Mouse (Mus musculus): ENCODE measurements around the gene Zfp874b. TPM values are rescaled to one million over a fixed set of nuclear protein-coding genes. Genes with fewer than 3 reads are reported as not detected.
"Not testable (repeated sequence)": the region's sequence is repeated elsewhere in the genome, so short reads cannot be mapped to it uniquely, and the experiment has no call there.

The Zfp874b gene
- 10 to 100 TPM; 15.1 to 15.7 TPM for total RNA-seq (2021)
- long read RNA-seq, experiment 1, partial matches to known transcripts, result 0 of 6 reads
- long read RNA-seq, experiment 1, other reads (novel, unspliced or antisense), result 6 of 6 reads
- long read RNA-seq, experiment 2, partial matches to known transcripts, result 0 of 4 reads
- long read RNA-seq, experiment 2, other reads (novel, unspliced or antisense), result 4 of 4 reads

GRCm38 (mm10) chr13:67483625-67484423, at the start of gene Zfp874b:
Zfp874b (minus strand) TSS chr13:67484258.
- no peak for TF ChIP-seq CTCF (conservative IDR thresholded peaks at IDR 0.05)
- H3K4me3 ChIP-seq, result peak within 1 kb of the TSS; percentile 69
- peak; percentile 87 to 93 for DNase-seq (ENCODE audit: low spot score in 2 of 2)
- peak within 1 kb of the TSS; percentile 91 for H3K27ac ChIP-seq

- Histone ChIP-seq H3K27ac (no peak overlapping the region), H3K4me3 (no peak overlapping the region)
- no peak for TF ChIP-seq CTCF (conservative IDR thresholded peaks at IDR 0.05)
- no peak for DNase-seq (ENCODE audit: low spot score in 2 of 2)
Observed at GRCm38 (mm10) chr13:67527049-67527730, 43.1 kb upstream of the Zfp874b start.

DNA sequence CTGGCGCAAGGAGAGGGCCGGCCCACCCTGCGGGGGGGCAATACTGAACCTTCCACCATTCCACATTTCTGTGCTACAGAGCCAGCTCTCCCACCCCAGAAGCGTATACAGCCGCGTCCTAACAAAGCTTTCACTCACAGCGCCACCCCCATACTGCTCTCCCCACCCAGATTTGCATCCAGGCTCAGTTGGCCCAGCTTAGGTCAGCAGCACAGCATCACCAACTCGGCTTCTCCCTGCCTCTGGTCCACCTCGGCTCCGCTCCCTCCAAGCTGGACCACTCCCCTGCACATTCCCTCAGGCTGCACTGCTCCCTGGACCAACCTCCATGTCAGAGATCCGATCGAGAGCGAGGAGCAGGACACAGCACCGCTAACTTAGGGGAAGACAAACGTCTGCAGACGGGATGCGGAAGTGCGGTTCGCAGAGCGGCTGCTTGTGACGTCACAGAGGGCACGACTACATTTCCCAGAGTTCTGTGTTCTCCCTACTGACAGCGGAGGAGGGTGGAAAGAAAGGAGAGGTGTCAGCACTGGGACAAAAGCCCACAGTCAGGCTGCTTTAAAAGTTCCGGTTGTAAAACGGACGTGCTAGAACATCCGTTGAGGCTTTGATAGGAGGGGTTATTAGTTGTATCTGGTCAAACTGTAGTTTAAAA, 41.8 kb upstream of the Zfp874b start, which contains the start of the genes Gm26965 and Zfp87:
Gm26965 (minus strand) TSS at position 399 of the 658 bp plus-strand sequence.
Zfp87 (minus strand) TSS at position 425 of the 658 bp plus-strand sequence.
- no peak for TF ChIP-seq CTCF (conservative IDR thresholded peaks at IDR 0.05)
- peak; percentile 94 to 96 for DNase-seq (ENCODE audit: low spot score in 2 of 2)
- peak within 1 kb of the TSS; percentile 98 for H3K4me3 ChIP-seq
- H3K27ac ChIP-seq, result peak within 1 kb of the TSS; percentile 91

GRCm38 (mm10) chr13:67500908-67501307, 16.9 kb upstream of the Zfp874b start:
- Histone ChIP-seq H3K4me3 (peak overlapping the region; percentile 91; the same call in 1 of the 2 replicates), H3K27ac (no peak overlapping the region)
- TF ChIP-seq CTCF (conservative IDR thresholded peaks at IDR 0.05), result no peak
- DNase-seq (ENCODE audit: low spot score in 2 of 2), result no peak

- DNase-seq (ENCODE audit: low spot score in 2 of 2), result peak; percentile 90 to 93
- Histone ChIP-seq H3K4me3 (peak within 1 kb of the TSS; percentile 91), H3K27ac (peak within 1 kb of the TSS; percentile 59)
- 0 out of 2 replicates have a peak, but pooled peaks have one; percentile 2 for TF ChIP-seq CTCF (conservative IDR thresholded peaks at IDR 0.05)
Observed at GRCm38 (mm10) chr13:67500084-67500719, 16.1 kb upstream of the Zfp874b start, which contains the start of gene Zfp58. Zfp58 (minus strand) TSS chr13:67500555.

GRCm38 (mm10) chr13:67495631-67496030, 11.6 kb upstream of the Zfp874b start:
- TF ChIP-seq CTCF (conservative IDR thresholded peaks at IDR 0.05), result no peak

DNA sequence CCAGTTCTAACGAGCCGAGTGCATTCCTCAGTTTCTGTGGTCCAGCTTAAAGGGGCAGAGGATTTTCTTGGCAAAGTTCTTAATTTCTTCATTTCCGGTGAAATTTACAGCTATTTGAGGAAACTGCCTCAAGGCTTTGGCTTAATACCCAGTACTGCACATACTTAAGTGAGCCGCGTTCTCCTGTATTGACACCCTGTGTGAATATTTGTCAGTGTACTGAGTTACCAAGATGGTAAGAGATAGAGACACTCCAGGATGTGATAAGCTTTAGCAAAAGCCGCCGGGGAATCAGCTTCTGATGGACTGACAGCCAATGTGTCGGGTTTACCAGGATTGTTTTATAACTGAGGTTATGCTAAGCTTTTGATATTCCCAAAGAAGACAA, 360 bp upstream of the Zfp874b start:
- H3K27ac ChIP-seq, result peak overlapping the region; percentile 91
- H3K4me3 ChIP-seq, result peak overlapping the region; percentile 69
- no peak for TF ChIP-seq CTCF (conservative IDR thresholded peaks at IDR 0.05)
- DNase-seq (ENCODE audit: low spot score in 2 of 2), result no peak

More at GRCm38 (mm10) chr13:67495631-67496030, 11.6 kb upstream of the Zfp874b start:
- DNase-seq (ENCODE audit: low spot score in 2 of 2), result no peak
- no peak overlapping the region for H3K27ac ChIP-seq
- no peak overlapping the region for H3K4me3 ChIP-seq

GRCm38 (mm10) chr13:67481528-67481927, 2.5 kb downstream of the Zfp874b start:
- Histone ChIP-seq H3K4me3 (no peak overlapping the region), H3K27ac (no peak overlapping the region)
- 0 out of 2 replicates have a peak, but pooled peaks have one; percentile 11 for TF ChIP-seq CTCF (conservative IDR thresholded peaks at IDR 0.05)
- no peak for DNase-seq (ENCODE audit: low spot score in 2 of 2)

DNA sequence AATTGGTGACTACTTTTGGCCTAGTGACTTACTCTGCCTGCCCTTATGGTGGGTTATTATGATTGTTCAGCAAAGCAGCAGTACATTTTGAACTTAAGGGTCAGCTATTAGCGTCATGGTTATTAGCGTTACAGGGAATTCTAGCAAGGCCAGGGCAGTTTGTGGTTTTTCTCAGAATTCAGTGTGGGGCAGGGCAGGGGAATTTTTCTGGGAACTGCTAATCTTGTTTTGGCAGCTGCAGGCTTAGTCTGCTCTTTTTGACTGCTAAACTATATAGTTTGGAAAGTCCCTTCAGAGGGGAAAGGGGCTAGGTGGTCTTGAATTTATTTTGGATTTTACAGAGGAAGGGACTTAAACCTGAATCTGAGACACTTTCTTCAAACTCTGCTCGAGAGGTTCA, 14.8 kb downstream of the Zfp874b start:
- Histone ChIP-seq H3K27ac (no peak overlapping the region), H3K4me3 (no peak overlapping the region)
- TF ChIP-seq CTCF (conservative IDR thresholded peaks at IDR 0.05), result no peak
- DNase-seq (ENCODE audit: low spot score in 2 of 2), result no peak

DNA sequence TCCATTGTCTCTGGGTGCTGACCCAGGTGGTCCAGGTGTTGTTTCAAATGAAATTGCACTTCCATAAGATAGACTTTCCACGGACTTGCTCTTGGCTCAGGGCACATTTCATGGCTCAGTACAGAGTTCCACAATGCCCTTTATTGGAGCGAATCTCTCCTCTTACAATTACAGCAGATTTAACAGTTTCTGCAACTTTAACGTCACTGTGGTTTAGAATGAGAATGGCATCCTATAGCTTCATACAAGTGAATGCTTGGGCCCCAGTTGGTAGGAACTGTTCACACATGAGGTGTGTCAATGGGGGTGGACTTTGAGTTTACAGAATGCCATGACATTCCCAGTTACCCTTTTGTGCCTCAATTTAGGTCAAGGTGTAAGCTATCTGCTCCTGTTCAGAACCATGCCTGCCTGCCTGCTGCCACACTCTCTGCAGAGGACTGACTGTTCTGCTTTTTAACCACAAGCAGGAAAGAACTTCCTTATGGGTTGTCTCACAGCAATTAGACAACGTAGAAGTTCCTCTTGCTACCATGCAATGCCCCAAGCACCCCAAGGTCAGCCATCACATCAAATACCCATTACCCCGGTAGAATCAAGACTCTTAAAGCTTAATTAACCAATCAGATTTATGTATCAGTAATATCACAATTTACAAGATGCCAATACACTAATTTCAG, 20.4 kb downstream of the Zfp874b start:
- H3K27ac ChIP-seq; DNase-seq (ENCODE audit: low spot score in 2 of 2); H3K4me3 ChIP-seq: not testable (repeated sequence)

DNA sequence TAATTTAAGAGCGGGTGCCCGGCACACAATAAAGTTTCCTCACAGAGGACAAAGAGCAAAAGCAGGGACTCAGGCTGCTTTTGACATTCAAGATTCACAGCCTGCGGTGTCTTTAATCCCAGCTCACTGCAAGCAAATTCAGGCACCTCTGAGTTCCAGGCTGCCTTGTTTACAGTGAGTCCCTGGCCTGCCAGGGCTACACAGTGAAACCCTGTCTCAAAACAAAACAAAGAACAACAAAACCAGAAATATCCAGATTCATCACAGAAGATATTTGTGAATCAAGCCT, 32.1 kb downstream of the Zfp874b start:
- H3K4me3 ChIP-seq, result peak overlapping the region; percentile 73

More for the DNA sequence above, 32.1 kb downstream of the Zfp874b start:
- peak overlapping the region; percentile 71 for H3K27ac ChIP-seq
- TF ChIP-seq CTCF (conservative IDR thresholded peaks at IDR 0.05), result no peak
- no peak for DNase-seq (ENCODE audit: low spot score in 2 of 2)
